Mouse (Mus musculus) limb, embryonic 14.5 days (tissue): ENCODE measurements around the gene Fancc. TPM values are rescaled to one million over a fixed set of nuclear protein-coding genes. Genes with fewer than 3 reads are reported as not detected.

Experiments
- ATAC-seq: fragments of 200-750 bp; cut with Nextera tagmentation; 2 replicates; pipeline ENCODE4 v1.8.0; 2017; ENCODE audit warnings: low read depth, moderate number of reproducible peaks, moderate TSS enrichment; ENCODE audit not compliant: low FRiP score
- DNase-seq: peaks from one replicate; pipeline ENCODE4 v3.0.0-alpha.2; 2015; ENCODE audit warnings: low spot score
- H3K27ac ChIP-seq: fragments of 300-500 bp; sonication (generic); replicated peaks from 2 replicates; pipeline ENCODE4 v1.5.1; 2014; ENCODE audit warnings: low read depth, mild to moderate bottlenecking, low read length, moderate library complexity, mixed read lengths
- H3K27me3 ChIP-seq: fragments of 300-500 bp; sonication (generic); 2 replicates; pipeline ENCODE4 v1.6.1; 2014; ENCODE audit warnings: low read length, mixed read lengths; ENCODE audit not compliant: control insufficient read depth, insufficient read depth
- H3K36me3 ChIP-seq: fragments of 300-500 bp; sonication (generic); 2 replicates; pipeline ENCODE4 v1.6.1; 2014; ENCODE audit warnings: mild to moderate bottlenecking, low read length, moderate library complexity, mixed read lengths; ENCODE audit not compliant: control insufficient read depth, insufficient read depth
- H3K4me1 ChIP-seq: fragments of 300-500 bp; sonication (generic); 2 replicates; pipeline ENCODE4 v1.6.1; 2014; ENCODE audit warnings: antibody characterized with exemption, low read length, mixed read lengths; ENCODE audit not compliant: control insufficient read depth, insufficient read depth
- H3K4me2 ChIP-seq: fragments of 300-500 bp; sonication (generic); replicated peaks from 2 replicates; pipeline ENCODE4 v1.6.1; 2014; ENCODE audit warnings: low read depth, mild to moderate bottlenecking, low read length, moderate library complexity; ENCODE audit not compliant: severe bottlenecking
- H3K4me3 ChIP-seq: fragments of 300-500 bp; sonication (generic); replicated peaks from 2 replicates; pipeline ENCODE4 v1.5.1; 2014; ENCODE audit warnings: low read length
- H3K9ac ChIP-seq: fragments of 300-500 bp; sonication (generic); 2 replicates; pipeline ENCODE4 v1.6.1; 2014; ENCODE audit warnings: mild to moderate bottlenecking, low read depth, low read length, moderate library complexity; ENCODE audit not compliant: severe bottlenecking
- H3K9me3 ChIP-seq: fragments of 300-500 bp; sonication (generic); 2 replicates; pipeline ENCODE4 v1.6.1; 2016; ENCODE audit warnings: low read length; ENCODE audit not compliant: control insufficient read depth
- POLR2A ChIP-seq: fragments of 200-500 bp; IDR thresholded peaks from 2 replicates; pipeline ENCODE4 v1.8.0; 2012; ENCODE audit warnings: inconsistent platforms, mild to moderate bottlenecking, moderate library complexity, borderline replicate concordance; ENCODE audit not compliant: insufficient read depth, insufficient read length; ENCODE audit errors: extremely low read depth
- WGBS: fragments of 180-500 bp; shearing (Covaris S2); extraction: QIAGEN DNeasy Blood & Tissue Kit; methylation state at CpG from one replicate; pipeline ENCODE4 v1.1.7; 2014; 5-methylcytosine and 5-hydroxymethylcytosine counted together
- polyA plus RNA-seq, 2 experiments: library from polyadenylated mRNA; depleted of rRNA in 1 of 2; stranded (reverse) in 1 of 2; unstranded in 1 of 2; fragments of >200 nt; fragmentation: Nextera tagmentation in 1 of 2; extraction: Ambion mirVana in 1 of 2; gene quantifications; 2 replicates each; pipeline versions ENCODE4 v1.2.1 to v1.2.3; 2012 to 2014

Gene Fancc
- polyA plus RNA-seq, 2 experiments, result 20.5 to 22.8 TPM

DNA sequence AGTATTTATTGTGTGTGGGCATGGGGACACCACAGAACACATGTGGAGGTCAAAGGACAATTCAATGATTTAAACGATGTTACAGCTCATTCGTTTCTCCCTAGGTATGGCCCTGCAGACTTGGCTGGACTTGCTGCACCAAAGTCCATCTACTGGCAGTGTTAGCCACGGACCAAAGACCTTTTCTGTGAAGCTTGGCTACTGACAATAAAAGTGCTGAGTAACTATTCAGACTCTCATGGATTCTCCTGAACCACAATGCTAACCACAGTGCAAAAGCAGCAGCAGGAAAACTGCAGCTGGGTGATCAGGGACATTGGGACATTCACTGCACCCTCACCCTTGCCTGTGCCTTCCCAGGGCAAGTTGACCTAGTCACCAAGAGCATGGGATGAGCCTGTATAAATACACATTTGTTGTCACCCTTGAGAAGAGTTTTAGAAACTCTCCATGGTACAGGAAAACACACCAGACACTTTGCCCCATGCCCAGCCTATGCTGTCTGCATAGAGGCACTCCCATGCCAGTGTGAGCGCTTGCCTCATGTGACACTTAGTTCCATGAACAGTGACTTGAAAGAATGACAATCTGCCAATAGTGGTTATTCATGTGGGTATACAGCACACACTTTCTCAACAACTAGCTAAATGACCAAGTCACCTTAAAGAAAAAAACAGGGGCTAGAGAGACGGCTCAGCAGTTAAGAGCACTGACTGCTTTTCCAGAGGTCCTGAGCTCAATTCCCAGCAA lies 151.4 kb downstream of the Fancc start:
- H3K4me2 ChIP-seq, result no peak overlapping the region
- 72% methylated on average over 5 of the region's 5 CpGs for whole genome bisulfite sequencing
- TF ChIP-seq POLR2A, result no peak
- H3K9ac ChIP-seq, result no peak overlapping the region
- H3K4me1 ChIP-seq, result no peaks in the 10 kb centered on the region
- no peak overlapping the region for H3K27ac ChIP-seq
- no peaks in the 10 kb centered on the region for H3K9me3 ChIP-seq
- ATAC-seq, result no peak
- H3K4me3 ChIP-seq, result no peak overlapping the region
- no peak for DNase-seq
- H3K36me3 ChIP-seq, result no peaks in the 10 kb centered on the region
- H3K27me3 ChIP-seq, result no peaks in the 10 kb centered on the region

DNA sequence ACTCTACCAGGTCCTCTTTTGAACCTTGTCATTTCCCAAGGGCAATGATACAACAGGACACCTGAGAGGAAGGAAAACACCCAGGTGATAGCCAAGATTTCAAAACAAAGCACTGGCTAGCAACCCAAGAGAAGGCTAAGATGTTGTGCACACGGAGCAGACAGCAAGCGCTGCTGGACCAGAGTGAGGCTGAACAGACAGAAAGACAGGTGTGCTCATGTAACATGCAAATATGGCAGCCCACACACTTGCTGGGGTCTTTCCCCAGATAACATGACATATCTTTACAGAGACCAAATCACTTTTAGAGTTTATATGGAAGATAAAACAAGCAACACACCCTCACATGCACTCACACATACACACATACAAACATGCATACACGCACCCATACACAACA lies 152.6 kb downstream of the Fancc start:
- H3K4me1 ChIP-seq, result no peaks in the 10 kb centered on the region
- no peaks in the 10 kb centered on the region for H3K27me3 ChIP-seq
- no peak overlapping the region for H3K9ac ChIP-seq
- TF ChIP-seq POLR2A, result no peak
- ATAC-seq, result no peak
- no peak overlapping the region for H3K4me2 ChIP-seq
- DNase-seq, result no peak
- H3K36me3 ChIP-seq, result no peaks in the 10 kb centered on the region
- no peak overlapping the region for H3K4me3 ChIP-seq
- WGBS, result 95% methylated on average over 3 of the region's 3 CpGs
- H3K9me3 ChIP-seq, result no peaks in the 10 kb centered on the region
- no peak overlapping the region for H3K27ac ChIP-seq

DNA sequence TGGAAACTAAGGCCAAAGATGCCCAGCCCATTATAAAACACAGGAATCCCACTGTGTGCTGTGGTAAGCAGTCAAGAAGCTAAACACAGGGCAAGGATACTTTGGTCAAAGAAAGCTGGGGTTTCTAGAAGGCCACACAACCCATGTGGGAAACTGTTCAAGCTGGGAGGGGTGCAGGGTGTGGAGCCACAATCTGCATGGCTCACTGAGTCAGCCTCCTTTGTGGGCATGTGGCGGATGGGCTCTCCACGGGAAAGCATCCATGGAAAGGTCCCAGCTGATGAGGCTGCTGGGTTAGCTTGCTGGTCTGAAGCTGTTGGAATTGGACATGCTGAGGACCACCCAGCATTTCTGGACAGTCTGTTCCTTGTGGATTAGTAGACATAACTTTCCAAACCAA lies 154.3 kb downstream of the Fancc start:
- H3K36me3 ChIP-seq, result no peaks in the 10 kb centered on the region
- no peak overlapping the region for H3K9ac ChIP-seq
- DNase-seq, result no peak
- H3K9me3 ChIP-seq, result no peaks in the 10 kb centered on the region
- WGBS, result 82% methylated on average over 2 of the region's 2 CpGs
- no peak for ATAC-seq
- no peak for TF ChIP-seq POLR2A
- no peak overlapping the region for H3K27ac ChIP-seq
- H3K4me3 ChIP-seq, result no peak overlapping the region
- H3K27me3 ChIP-seq, result no peaks in the 10 kb centered on the region
- no peaks in the 10 kb centered on the region for H3K4me1 ChIP-seq
- H3K4me2 ChIP-seq, result no peak overlapping the region

DNA sequence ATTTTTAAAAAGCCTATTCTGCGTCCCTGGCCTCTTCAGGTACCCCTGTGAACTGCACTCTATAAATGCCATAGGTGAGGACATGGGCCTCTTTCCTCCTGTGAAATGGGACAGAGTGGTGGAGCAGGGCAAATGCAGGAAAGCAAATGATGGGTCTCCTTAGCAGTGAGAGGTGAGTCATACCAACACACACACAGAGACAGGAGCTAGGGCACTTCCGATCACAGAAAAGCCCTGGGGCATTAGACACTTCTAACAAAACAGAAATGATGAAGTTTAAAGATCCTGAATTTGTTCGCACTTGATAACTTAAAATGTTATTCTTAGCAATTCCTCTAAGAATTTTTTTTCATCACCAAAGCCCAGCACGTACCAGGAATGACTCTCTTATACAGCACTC lies 157.1 kb downstream of the Fancc start:
- 78% methylated on average over 4 of the region's 4 CpGs for WGBS
- no peak overlapping the region for H3K9ac ChIP-seq
- H3K4me1 ChIP-seq, result no peaks in the 10 kb centered on the region
- H3K4me2 ChIP-seq, result no peak overlapping the region
- H3K4me3 ChIP-seq, result no peak overlapping the region
- H3K36me3 ChIP-seq, result no peaks in the 10 kb centered on the region
- DNase-seq (no peak), ATAC-seq (no peak)
- TF ChIP-seq POLR2A, result no peak
- no peaks in the 10 kb centered on the region for H3K27me3 ChIP-seq
- no peaks in the 10 kb centered on the region for H3K9me3 ChIP-seq
- no peak overlapping the region for H3K27ac ChIP-seq

DNA sequence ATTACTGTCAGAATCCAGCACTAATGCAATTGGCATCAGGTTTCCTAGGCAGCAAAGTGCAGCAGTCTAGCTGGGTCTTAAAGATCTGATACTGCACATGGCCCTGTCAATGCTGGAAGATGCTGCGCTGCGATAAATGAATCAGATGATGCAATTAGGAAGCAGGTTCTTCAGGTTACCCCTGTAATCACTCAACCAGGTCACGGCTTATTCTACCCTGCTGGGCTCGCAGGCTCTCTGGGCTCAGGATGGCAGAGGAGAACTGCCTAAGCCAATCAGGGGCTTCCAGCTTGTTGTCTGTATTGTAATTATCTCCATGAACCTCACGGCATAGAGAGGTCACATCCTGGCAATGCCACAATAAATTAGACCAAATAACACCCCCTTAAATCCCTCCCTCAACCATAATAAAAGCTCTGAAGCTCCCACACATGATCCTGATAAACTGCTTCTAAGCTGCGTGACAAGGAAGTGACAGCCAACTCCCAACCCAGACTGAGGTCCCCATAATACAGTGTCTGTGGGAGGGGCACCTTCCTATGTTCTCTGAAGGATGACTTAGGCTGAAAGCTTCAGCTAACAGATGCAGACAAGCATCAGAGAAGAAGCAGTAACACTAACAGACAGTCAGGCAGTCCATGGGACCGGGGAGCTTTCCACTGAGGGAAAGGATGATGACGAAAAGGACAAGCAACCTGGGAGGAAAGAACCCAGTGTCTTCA lies 159.7 kb downstream of the Fancc start:
- WGBS, result 39% methylated on average over 8 of the region's 8 CpGs
- no peak for ATAC-seq
- no peak overlapping the region for H3K4me2 ChIP-seq

More for the DNA sequence above, 159.7 kb downstream of the Fancc start:
- H3K36me3 ChIP-seq, result no peaks in the 10 kb centered on the region
- no peak overlapping the region for H3K27ac ChIP-seq
- no peak for TF ChIP-seq POLR2A
- H3K9me3 ChIP-seq, result no peaks in the 10 kb centered on the region
- peaks cover 16% of the 10 kb centered on the region for H3K4me1 ChIP-seq
- H3K27me3 ChIP-seq, result no peaks in the 10 kb centered on the region
- no peak overlapping the region for H3K9ac ChIP-seq
- DNase-seq, result no peak
- no peak overlapping the region for H3K4me3 ChIP-seq
